Mouse (Mus musculus): ENCODE results near the gene Pde4d. TPM values are rescaled to one million over a fixed set of nuclear protein-coding genes. Genes with fewer than 3 reads are reported as not detected.
A peak's percentile ranks its signal among the peaks of the same experiment; 100 is the strongest.

Pde4d gene
- polyA plus RNA-seq, 1 experiment from 2014 or later: 23.8 TPM

DNA sequence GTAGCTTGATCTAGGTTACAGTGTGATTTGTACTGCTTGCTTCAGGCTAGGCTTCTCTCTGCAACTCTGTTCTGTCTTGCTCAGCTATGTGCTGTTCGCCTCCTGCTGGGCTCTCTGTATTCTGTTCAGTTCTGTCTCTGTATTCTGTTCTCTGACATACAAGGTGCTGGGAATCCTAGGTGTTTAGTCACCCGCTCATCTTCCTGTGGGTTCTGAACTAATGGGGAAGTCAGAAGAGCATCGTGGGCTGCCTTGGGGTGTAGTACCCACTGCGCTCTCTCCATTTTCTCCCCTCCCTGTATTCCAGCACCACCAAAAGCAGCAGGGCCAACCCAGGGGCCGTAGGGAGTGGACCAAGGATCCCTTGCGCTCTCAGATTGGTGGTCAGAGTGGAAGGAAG, 197.1 kb downstream of the Pde4d start:
- Histone ChIP-seq H3K9ac (no peak overlapping the region), H3K4me3 (no peak overlapping the region), H3K4me2 (peak overlapping the region; percentile 30), H3K9me3 (no peaks in the 10 kb centered on the region), H3K27ac (replicated peaks) (no peak overlapping the region), H3K4me1 (peaks cover 8% of the 10 kb centered on the region), H3K27me3 (replicated peaks) (peaks cover 7% of the 10 kb centered on the region), H3K36me3 (no peaks in the 10 kb centered on the region)
- 66% methylated on average over 6 of the region's 6 CpGs for WGBS
- ATAC-seq (ENCODE audit: extremely low read depth, insufficient number of reproducible peaks, low FRiP score, low TSS enrichment): no peak

DNA sequence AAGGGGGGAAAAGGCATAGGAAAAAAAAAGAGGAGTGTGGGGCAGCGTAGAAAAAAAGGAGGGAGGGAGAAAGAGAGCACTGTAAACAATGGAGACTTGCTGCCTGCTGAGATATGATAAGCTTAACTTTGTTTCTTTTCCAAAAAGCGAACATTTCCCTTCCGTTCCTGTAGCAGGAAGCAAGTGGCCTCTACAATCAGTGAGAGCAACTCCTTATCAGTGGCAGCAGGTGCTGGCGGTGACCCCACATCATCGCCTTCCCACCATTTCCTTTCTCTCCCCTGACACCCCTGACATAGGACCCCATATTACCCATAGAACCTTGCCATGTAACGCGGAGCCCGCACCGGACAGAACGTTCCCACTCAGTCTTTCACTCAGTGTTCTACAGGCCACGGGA, 197.5 kb downstream of the Pde4d start:
- H3K4me2 ChIP-seq: peak overlapping the region; percentile 30
- no peak overlapping the region for H3K27ac ChIP-seq (replicated peaks)
- H3K36me3 ChIP-seq: no peaks in the 10 kb centered on the region
- no peaks in the 10 kb centered on the region for H3K9me3 ChIP-seq
- no peak for ATAC-seq (ENCODE audit: extremely low read depth, insufficient number of reproducible peaks, low FRiP score, low TSS enrichment)
- peaks cover 8% of the 10 kb centered on the region for H3K4me1 ChIP-seq
- peaks cover 7% of the 10 kb centered on the region for H3K27me3 ChIP-seq (replicated peaks)
- H3K4me3 ChIP-seq: no peak overlapping the region
- 39% methylated on average over 11 of the region's 11 CpGs for WGBS
- no peak overlapping the region for H3K9ac ChIP-seq

DNA sequence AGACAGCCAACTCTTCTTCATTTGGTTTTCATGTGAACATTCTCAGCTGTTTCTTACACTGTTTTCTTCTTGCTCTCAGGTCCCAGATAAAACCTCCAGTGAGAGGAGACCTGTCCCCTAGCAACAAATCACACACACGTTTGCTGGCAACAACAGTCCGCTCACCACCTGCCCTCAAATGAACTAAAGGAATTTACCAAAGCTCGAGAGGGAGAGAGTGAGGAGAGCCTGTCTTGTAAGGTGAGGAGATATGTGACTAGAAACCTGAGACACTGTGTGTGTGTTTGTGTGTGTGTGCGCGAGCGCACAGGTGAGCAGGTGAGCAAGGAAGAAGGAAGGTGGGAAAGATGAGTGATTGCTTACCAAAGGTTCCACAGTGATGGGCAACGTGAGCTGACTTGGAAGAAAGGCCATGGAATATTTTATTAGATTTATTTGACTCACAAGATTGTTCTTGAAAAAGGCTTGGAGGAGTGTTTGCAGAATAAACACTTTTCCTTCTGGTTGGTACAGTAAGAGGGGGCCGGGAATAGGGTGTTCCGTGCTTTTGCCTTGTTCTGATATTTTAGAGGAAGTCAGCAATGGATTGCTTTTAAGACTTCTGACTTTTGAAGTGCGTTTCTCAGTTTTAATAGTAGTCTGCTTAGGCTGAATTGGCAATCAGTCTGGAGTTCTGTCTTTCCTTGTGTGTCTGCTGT, 204.4 kb downstream of the Pde4d start:
- Histone ChIP-seq H3K27me3 (replicated peaks) (peaks cover 7% of the 10 kb centered on the region; the same call in 1 of the 2 replicates), H3K36me3 (no peaks in the 10 kb centered on the region), H3K4me3 (no peak overlapping the region), H3K4me1 (no peaks in the 10 kb centered on the region), H3K9ac (no peak overlapping the region), H3K4me2 (no peak overlapping the region), H3K27ac (replicated peaks) (no peak overlapping the region), H3K9me3 (no peaks in the 10 kb centered on the region)
- no peak for ATAC-seq (ENCODE audit: extremely low read depth, insufficient number of reproducible peaks, low FRiP score, low TSS enrichment)
- 69% methylated on average over 10 of the region's 10 CpGs for WGBS

DNA sequence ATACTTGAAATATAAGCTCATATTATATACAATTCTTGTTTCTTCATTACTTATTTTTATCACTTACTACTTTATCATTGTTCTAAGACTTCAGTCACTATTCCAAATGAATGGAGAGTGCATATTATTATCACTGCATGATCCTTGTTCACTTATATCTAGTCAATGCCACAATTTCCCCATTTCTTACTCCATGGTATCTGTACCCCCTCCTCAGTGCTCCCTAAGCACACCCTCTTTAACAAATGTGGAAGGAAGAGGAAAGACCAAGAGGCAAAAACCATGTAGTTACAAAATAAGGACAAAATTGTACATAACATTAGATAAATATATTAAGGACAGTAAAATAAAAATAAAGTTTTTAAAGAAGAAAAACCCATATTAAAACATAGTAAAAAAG, 216.8 kb downstream of the Pde4d start:
- no peak for ATAC-seq (ENCODE audit: extremely low read depth, insufficient number of reproducible peaks, low FRiP score, low TSS enrichment)
- H3K9me3 ChIP-seq: no peaks in the 10 kb centered on the region
- no peaks in the 10 kb centered on the region for H3K27me3 ChIP-seq (replicated peaks)
- H3K9ac ChIP-seq: no peak overlapping the region
- H3K4me1 ChIP-seq: no peaks in the 10 kb centered on the region
- H3K27ac ChIP-seq (replicated peaks): no peak overlapping the region
- no peak overlapping the region for H3K4me3 ChIP-seq
- H3K4me2 ChIP-seq: no peak overlapping the region
- H3K36me3 ChIP-seq: no peaks in the 10 kb centered on the region

DNA sequence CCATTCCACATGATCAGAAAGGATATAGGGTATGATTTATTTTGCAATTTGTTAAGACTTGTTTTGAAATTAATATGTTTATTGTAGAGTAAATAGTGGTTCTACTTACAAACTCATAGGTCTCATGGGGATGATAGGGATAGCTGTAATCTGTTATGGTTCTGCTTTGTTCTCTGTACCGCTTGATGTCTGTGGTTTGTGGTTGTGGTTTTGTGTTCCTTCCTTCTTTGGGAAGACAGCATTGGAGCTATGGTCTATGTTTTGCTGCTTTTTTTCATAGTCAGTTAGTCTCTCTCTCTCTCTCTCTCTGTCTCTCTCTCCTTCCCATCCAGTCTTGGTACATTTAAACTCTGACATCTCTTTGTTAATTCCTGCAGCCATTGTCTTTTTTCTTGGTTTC, 217.3 kb downstream of the Pde4d start:
- no peaks in the 10 kb centered on the region for H3K4me1 ChIP-seq
- no peaks in the 10 kb centered on the region for H3K9me3 ChIP-seq
- 76% methylated on average over 1 of the region's 1 CpGs for WGBS
- no peak overlapping the region for H3K4me2 ChIP-seq
- no peaks in the 10 kb centered on the region for H3K27me3 ChIP-seq (replicated peaks)
- H3K4me3 ChIP-seq: no peak overlapping the region
- no peak overlapping the region for H3K9ac ChIP-seq
- ATAC-seq (ENCODE audit: extremely low read depth, insufficient number of reproducible peaks, low FRiP score, low TSS enrichment): no peak
- no peak overlapping the region for H3K27ac ChIP-seq (replicated peaks)
- H3K36me3 ChIP-seq: no peaks in the 10 kb centered on the region

- no peaks in the 10 kb centered on the region for H3K4me1 ChIP-seq
- H3K4me3 ChIP-seq: no peak overlapping the region
- no peaks in the 10 kb centered on the region for H3K27me3 ChIP-seq (replicated peaks)
- ATAC-seq (ENCODE audit: extremely low read depth, insufficient number of reproducible peaks, low FRiP score, low TSS enrichment): no peak
- no peak overlapping the region for H3K4me2 ChIP-seq
- H3K9me3 ChIP-seq: no peaks in the 10 kb centered on the region
- no peak overlapping the region for H3K27ac ChIP-seq (replicated peaks)
- no peak overlapping the region for H3K9ac ChIP-seq
- no peaks in the 10 kb centered on the region for H3K36me3 ChIP-seq
Measured at GRCm38 (mm10) chr13:108677056-108677455, 227.3 kb downstream of the Pde4d start.

DNA sequence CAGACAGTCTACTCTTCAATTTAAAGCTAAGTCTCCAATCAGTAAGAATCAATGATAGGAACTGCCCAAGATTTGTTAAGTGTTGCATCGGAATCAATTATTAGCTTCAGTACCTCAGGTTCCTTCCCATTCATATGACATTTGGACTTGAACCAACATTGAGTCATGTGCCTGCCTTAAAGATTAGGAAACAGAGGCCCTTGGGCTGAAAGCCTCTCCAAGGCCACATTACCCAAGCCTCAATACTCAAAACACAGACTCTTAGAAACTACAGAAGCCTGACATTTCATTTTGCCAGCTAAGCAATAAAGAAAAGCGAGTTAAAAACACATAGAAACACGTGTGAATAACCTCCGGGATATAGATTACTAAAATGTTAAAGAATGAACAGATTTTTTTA, 233.3 kb downstream of the Pde4d start:
- H3K9me3 ChIP-seq: no peaks in the 10 kb centered on the region
- ATAC-seq (ENCODE audit: extremely low read depth, insufficient number of reproducible peaks, low FRiP score, low TSS enrichment): no peak
- WGBS: 86% methylated on average over 4 of the region's 4 CpGs

DNA sequence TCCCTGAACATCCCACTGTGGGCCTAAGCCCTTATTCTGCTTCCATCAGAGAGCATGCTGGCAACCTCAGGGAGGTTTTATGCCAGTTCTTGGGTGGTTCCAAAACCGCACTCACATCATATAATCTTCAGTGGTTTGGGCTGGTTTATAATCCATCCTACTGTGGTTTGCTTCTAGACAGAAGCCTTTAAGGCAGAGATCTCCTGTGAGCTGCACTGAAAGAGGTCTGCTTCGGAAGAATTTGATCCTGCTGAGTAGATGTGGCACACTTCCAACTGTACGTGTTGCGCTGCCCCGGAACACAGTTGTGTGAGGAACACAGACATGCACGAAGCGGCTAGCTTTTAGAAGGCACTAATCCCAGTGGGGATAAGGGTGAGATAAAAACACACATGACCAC, 236.1 kb downstream of the Pde4d start:
- Histone ChIP-seq H3K27ac (replicated peaks) (no peak overlapping the region), H3K9me3 (no peaks in the 10 kb centered on the region), H3K9ac (no peak overlapping the region), H3K4me3 (no peak overlapping the region), H3K27me3 (replicated peaks) (no peaks in the 10 kb centered on the region), H3K4me1 (peaks cover 9% of the 10 kb centered on the region; the same call in 1 of the 2 replicates), H3K4me2 (peak overlapping the region; percentile 9; the same call in 1 of the 2 replicates), H3K36me3 (no peaks in the 10 kb centered on the region)
- ATAC-seq (ENCODE audit: extremely low read depth, insufficient number of reproducible peaks, low FRiP score, low TSS enrichment): no peak
- 58% methylated on average over 7 of the region's 7 CpGs for WGBS

More for the DNA sequence above, 233.3 kb downstream of the Pde4d start:
- H3K4me3 ChIP-seq: no peak overlapping the region
- no peaks in the 10 kb centered on the region for H3K27me3 ChIP-seq (replicated peaks)
- H3K27ac ChIP-seq (replicated peaks): no peak overlapping the region
- peaks cover 9% of the 10 kb centered on the region; the same call in 1 of the 2 replicates for H3K4me1 ChIP-seq
- H3K4me2 ChIP-seq: no peak overlapping the region
- H3K36me3 ChIP-seq: no peaks in the 10 kb centered on the region
- H3K9ac ChIP-seq: no peak overlapping the region

DNA sequence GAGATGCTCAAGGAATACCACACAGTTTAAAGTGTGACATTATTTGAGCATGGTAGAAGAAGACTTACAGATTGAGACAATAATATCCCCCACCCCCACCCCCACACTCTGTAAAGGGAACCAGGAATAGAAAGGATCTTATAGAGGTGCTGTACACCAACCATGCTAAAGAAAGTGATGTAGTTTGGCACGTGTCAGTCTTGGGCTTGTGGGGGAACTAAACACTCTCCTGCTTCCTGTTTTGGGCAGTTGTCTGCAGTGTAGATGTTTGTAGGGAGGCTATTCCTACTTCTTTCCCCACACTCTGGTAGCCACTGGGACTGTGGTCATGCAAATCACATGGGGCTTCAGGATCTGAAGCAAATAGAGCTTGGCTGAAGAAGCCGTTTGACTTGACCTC, 236.5 kb downstream of the Pde4d start:
- no peak for ATAC-seq (ENCODE audit: extremely low read depth, insufficient number of reproducible peaks, low FRiP score, low TSS enrichment)

GRCm38 (mm10) chr13:108686807-108687206, 237.1 kb downstream of the Pde4d start:
- H3K36me3 ChIP-seq: no peaks in the 10 kb centered on the region
- peaks cover 9% of the 10 kb centered on the region; the same call in 1 of the 2 replicates for H3K4me1 ChIP-seq
- ATAC-seq (ENCODE audit: extremely low read depth, insufficient number of reproducible peaks, low FRiP score, low TSS enrichment): no peak
- no peak overlapping the region for H3K27ac ChIP-seq (replicated peaks)
- WGBS: 72% methylated on average over 4 of the region's 4 CpGs
- no peaks in the 10 kb centered on the region for H3K9me3 ChIP-seq
- no peak overlapping the region for H3K4me3 ChIP-seq
- H3K4me2 ChIP-seq: no peak overlapping the region
- no peaks in the 10 kb centered on the region for H3K27me3 ChIP-seq (replicated peaks)
- H3K9ac ChIP-seq: no peak overlapping the region

More for the DNA sequence above, 236.5 kb downstream of the Pde4d start:
- H3K9ac ChIP-seq: no peak overlapping the region
- no peaks in the 10 kb centered on the region for H3K27me3 ChIP-seq (replicated peaks)
- H3K4me1 ChIP-seq: peaks cover 9% of the 10 kb centered on the region; the same call in 1 of the 2 replicates
- no peaks in the 10 kb centered on the region for H3K9me3 ChIP-seq
- peak overlapping the region; percentile 9; the same call in 1 of the 2 replicates for H3K4me2 ChIP-seq
- no peak overlapping the region for H3K4me3 ChIP-seq
- no peaks in the 10 kb centered on the region for H3K36me3 ChIP-seq
- no peak overlapping the region for H3K27ac ChIP-seq (replicated peaks)
- 43% methylated on average over 2 of the region's 2 CpGs for WGBS

DNA sequence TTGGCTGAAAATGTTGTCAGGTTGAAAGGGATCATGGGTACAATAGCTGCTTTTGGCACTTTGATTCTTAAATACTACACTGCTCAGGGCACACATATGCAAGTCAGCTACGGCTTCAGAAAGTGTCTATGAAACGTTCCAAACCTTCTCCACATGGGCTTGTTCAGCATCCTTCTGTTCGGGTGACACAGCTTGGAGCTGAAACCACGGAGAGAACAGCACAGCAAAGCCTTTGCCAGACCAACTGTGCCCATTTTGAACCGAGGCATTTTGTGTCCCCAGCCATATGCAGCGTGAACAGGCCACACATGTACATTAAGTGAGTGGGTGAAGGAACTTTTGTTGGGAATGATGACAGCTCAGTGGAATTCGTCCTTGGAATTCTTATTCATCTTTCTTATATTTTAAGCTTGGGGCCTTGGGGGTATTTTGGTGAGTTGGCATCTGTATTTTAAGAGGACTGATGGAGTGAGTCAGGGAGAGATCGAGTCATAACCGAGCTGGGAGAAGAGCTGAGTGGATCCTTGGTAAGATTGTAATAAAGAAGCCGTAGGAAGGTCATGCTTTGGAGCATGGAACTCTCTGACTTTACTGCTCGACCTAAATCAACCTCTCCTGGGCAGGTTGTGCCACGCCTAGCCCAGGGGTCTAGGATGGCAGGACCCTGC, 243.3 kb downstream of the Pde4d start:
- no peak overlapping the region for H3K27ac ChIP-seq (replicated peaks)
- H3K4me3 ChIP-seq: no peak overlapping the region
- no peak overlapping the region for H3K9ac ChIP-seq
- H3K4me2 ChIP-seq: no peak overlapping the region
- no peaks in the 10 kb centered on the region for H3K4me1 ChIP-seq
- H3K9me3 ChIP-seq: no peaks in the 10 kb centered on the region
- 78% methylated on average over 12 of the region's 12 CpGs for WGBS
- H3K27me3 ChIP-seq (replicated peaks): no peaks in the 10 kb centered on the region
- no peaks in the 10 kb centered on the region for H3K36me3 ChIP-seq
- no peak for ATAC-seq (ENCODE audit: extremely low read depth, insufficient number of reproducible peaks, low FRiP score, low TSS enrichment)

DNA sequence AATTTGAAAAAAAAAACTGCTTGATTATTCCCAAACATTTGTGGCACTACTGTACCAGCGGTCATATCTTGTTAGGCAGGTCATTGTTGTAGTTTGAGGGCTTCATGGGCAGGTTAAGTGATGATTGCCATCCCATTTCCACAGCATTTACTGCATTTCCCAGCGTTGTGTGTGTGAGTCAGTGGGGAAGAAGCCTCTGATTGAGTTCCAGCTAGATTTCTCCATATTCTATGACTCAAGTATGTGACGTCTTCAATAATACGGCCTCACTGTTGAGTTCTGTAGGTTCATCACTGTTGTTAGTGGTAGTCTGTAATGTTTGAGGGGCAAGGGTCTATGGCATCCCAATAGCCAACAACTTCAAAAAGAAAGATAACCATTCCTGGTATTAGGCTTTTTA, 255.7 kb downstream of the Pde4d start:
- Histone ChIP-seq H3K4me3 (no peak overlapping the region), H3K27ac (replicated peaks) (no peak overlapping the region), H3K27me3 (replicated peaks) (no peaks in the 10 kb centered on the region), H3K4me2 (no peak overlapping the region), H3K4me1 (no peaks in the 10 kb centered on the region), H3K36me3 (no peaks in the 10 kb centered on the region), H3K9ac (no peak overlapping the region), H3K9me3 (no peaks in the 10 kb centered on the region)
- 79% methylated on average over 4 of the region's 4 CpGs for WGBS
- no peak for ATAC-seq (ENCODE audit: extremely low read depth, insufficient number of reproducible peaks, low FRiP score, low TSS enrichment)
